Mouse (Mus musculus): ENCODE measurements at regions not wholly inside any gene's neighbourhood (a gene's known extent, or its start where the extent isn't known, plus 50 kb on each side); places are given as distances from the start of the nearest gene placed in this dataset.
"Not testable (repeated sequence)": the region's sequence is repeated elsewhere in the genome, so short reads cannot be mapped to it uniquely, and the experiment has no call there.

DNA sequence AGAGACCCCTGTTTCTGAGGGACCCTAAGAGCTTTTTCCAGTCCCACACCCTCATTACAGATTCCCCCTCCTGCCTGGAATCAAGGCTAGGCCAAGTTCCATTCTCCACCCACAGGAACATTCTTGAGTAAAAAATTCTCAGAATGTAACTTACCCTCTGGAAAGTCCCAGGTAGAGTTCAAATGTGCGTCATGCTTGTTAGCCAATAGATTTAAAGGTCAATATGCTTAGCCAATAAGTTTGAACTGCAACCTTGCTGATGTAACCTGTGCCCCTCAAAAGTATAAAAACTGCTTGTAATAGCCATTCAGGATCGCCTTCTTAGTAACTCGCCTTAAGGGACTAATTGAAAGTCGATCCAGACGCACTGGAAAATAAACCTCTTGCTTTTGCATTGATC lies 77.7 kb upstream of the Thpo start:
- not testable (repeated sequence) for TF ChIP-seq CTCF, POLR2A (IDR thresholded peaks at IDR 0.05; ENCODE audit: insufficient read depth, low read depth, low read length)
